Mouse (Mus musculus) spleen, postnatal 14 days (tissue): ENCODE results near the gene Nudt8.

Experiments
- DNase-seq, 2 experiments: peaks; one replicate each; pipeline ENCODE4 v3.0.0; 2021 to 2022; ENCODE audit warnings: low spot score in 2 of 2

The Nudt8 gene

GRCm38 (mm10) chr19:4051016-4051415, 50.6 kb downstream of the Nudt8 start:
- no peak for DNase-seq
